Mouse (Mus musculus) lung, adult 2 months (tissue): ENCODE data around the gene Gm10392. TPM values are rescaled to one million over a fixed set of nuclear protein-coding genes. Genes with fewer than 3 reads are reported as not detected.

ENCODE experiments used
- DNase-seq: peaks from one replicate; pipeline ENCODE4 v3.0.0; 2022
- H3K4me1 ChIP-seq: fragments of 200-500 bp; 2 replicates; pipeline ENCODE4 v1.6.1; 2011; ENCODE audit warnings: low read length; ENCODE audit not compliant: control insufficient read depth, insufficient read depth
- H3K4me3 ChIP-seq: fragments of 200-500 bp; replicated peaks from 2 replicates; pipeline ENCODE3; 2011; ENCODE audit warnings: low read depth, mild to moderate bottlenecking, control low read depth, low read length; ENCODE audit errors: extremely low read depth
- CTCF ChIP-seq: fragments of 200-500 bp; IDR thresholded peaks from 2 replicates; pipeline ENCODE4 v1.5.1; 2011; ENCODE audit warnings: mild to moderate bottlenecking, low read length, control low read depth; ENCODE audit not compliant: insufficient read depth
- POLR2A ChIP-seq: fragments of 200-500 bp; IDR thresholded peaks from 2 replicates; pipeline ENCODE4 v1.6.1; 2011; ENCODE audit warnings: low read depth, mild to moderate bottlenecking, control low read depth, low read length, borderline replicate concordance; ENCODE audit errors: extremely low read depth
- WGBS: fragments of 180-500 bp; shearing (Covaris S2); methylation state at CpG from one replicate; pipeline ENCODE4 v1.1.7; 2018; 5-methylcytosine and 5-hydroxymethylcytosine counted together
- polyA plus RNA-seq: library from polyadenylated mRNA; depleted of rRNA; stranded (reverse); fragments of >200 nt; gene quantifications from 2 replicates; pipeline ENCODE4 v1.2.3, GENCODE M21; 2012

Gm10392 gene
- polyA plus RNA-seq, 1 experiment, result 0.08 TPM

- TF ChIP-seq CTCF (no peak), POLR2A (no peak)
- peaks cover 21% of the 10 kb centered on the region for H3K4me1 ChIP-seq
- no peak overlapping the region for H3K4me3 ChIP-seq
- whole genome bisulfite sequencing, result 81% methylated on average over 5 of the region's 5 CpGs
- no peak for DNase-seq
Measured at GRCm38 (mm10) chr11:77516553-77517425, 2.2 kb downstream of the Gm10392 start.

GRCm38 (mm10) chr11:77515637-77516552, 3.1 kb downstream of the Gm10392 start, which contains the start of gene Trp53i13:
Gene Trp53i13 (minus strand): TSS chr11:77515980.
- Histone ChIP-seq H3K4me3 (peak within 1 kb of the TSS; percentile 58), H3K4me1 (peaks cover 21% of the 10 kb centered on the region)
- 18% methylated on average over 39 of the region's 39 CpGs for WGBS
- TF ChIP-seq CTCF, result no peak
- no peak for TF ChIP-seq POLR2A
- no peak for DNase-seq

GRCm38 (mm10) chr11:77514832-77515636, 4.0 kb downstream of the Gm10392 start, which contains the start of gene Abhd15:
Gene Abhd15 (plus strand): TSS chr11:77515121.
- Histone ChIP-seq H3K4me3 (peak within 1 kb of the TSS; percentile 58), H3K4me1 (peaks cover 21% of the 10 kb centered on the region)
- WGBS, result under 1% methylated on average over 72 of the region's 72 CpGs
- TF ChIP-seq POLR2A, result peak; percentile 51; the same call in 1 of the 2 replicates
- no peak for TF ChIP-seq CTCF
- DNase-seq, result peak; percentile 80

- DNase-seq, result peak; percentile 40
- H3K4me3 ChIP-seq, result peak overlapping the region; percentile 48
- H3K4me1 ChIP-seq, result peaks cover 18% of the 10 kb centered on the region
- WGBS, result 22% methylated on average over 19 of the region's 19 CpGs
- TF ChIP-seq CTCF (no peak), POLR2A (no peak; the same call in 1 of the 2 replicates)
Measured at GRCm38 (mm10) chr11:77514281-77514831, 4.6 kb downstream of the Gm10392 start.

- Histone ChIP-seq H3K4me1 (peaks cover 15% of the 10 kb centered on the region), H3K4me3 (peak overlapping the region; percentile 74)
- 9% methylated on average over 10 of the region's 10 CpGs for WGBS
- no peak for DNase-seq
- TF ChIP-seq CTCF, result no peak
- no peak for TF ChIP-seq POLR2A
Measured at GRCm38 (mm10) chr11:77513811-77514170, 5.2 kb downstream of the Gm10392 start.

GRCm38 (mm10) chr11:77512891-77513810, 5.8 kb downstream of the Gm10392 start:
- no peak for TF ChIP-seq CTCF
- peak; percentile 84; the same call in 1 of the 2 replicates for TF ChIP-seq POLR2A
- H3K4me3 ChIP-seq, result peak overlapping the region; percentile 84
- peak; percentile 82 for DNase-seq
- H3K4me1 ChIP-seq, result peaks cover 20% of the 10 kb centered on the region
- under 1% methylated on average over 77 of the region's 84 CpGs for WGBS

- no peak for DNase-seq
- TF ChIP-seq CTCF (no peak), POLR2A (no peak)
- WGBS, result 57% methylated on average over 5 of the region's 5 CpGs
Measured at GRCm38 (mm10) chr11:77511336-77511735, 7.7 kb downstream of the Gm10392 start.

More at GRCm38 (mm10) chr11:77511336-77511735, 7.7 kb downstream of the Gm10392 start:
- no peak overlapping the region for H3K4me3 ChIP-seq
- H3K4me1 ChIP-seq, result peaks cover 21% of the 10 kb centered on the region
